Mouse (Mus musculus) right cerebral cortex, postnatal 25 days (tissue): ENCODE data around the gene Olfr110.
"Not testable (repeated sequence)": the region's sequence is repeated elsewhere in the genome, so short reads cannot be mapped to it uniquely, and the experiment has no call there.

Source experiments
- DNase-seq: peaks from one replicate; pipeline ENCODE4 v3.0.0; 2022

Olfr110 gene

GRCm38 (mm10) chr17:37491930-37492518, at the start of gene Olfr110:
Olfr110 (plus strand) TSS chr17:37492468.
- no peak for DNase-seq

DNA sequence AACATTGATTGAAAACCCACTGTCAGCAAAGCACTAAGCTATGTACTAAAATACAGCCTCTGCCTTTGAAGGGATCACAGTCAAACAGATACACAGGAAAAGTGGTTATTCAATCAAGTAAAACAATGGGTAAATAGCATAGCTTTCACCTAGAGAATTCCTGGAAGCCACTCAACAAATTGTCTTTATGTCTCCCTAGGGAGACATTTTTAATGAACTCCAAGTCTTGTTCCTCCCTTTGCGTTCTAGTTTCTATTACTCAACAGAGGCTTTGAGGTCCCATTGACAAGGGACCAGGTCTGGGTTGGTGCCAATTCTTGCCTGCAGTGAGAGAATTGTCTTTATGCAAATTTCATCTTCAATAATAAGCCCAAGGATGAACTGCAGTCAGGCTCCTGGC, 47.1 kb upstream of the Olfr110 start, which contains the start of gene Olfr108:
TSS of gene Olfr108 (plus strand) at position 301 of the 400 bp plus-strand sequence.
- no peak for DNase-seq

- DNase-seq = no peak
These were observed 33.7 kb upstream of the Olfr110 start, which contains the start of gene Olfr109 for GRCm38 (mm10) chr17:37458616-37459015. Olfr109 (plus strand) TSS chr17:37458916.

- DNase-seq = no peak
These were observed 8.8 kb upstream of the Olfr110 start, which contains the start of gene H2-M2 for GRCm38 (mm10) chr17:37483452-37483851. H2-M2 (minus strand) TSS chr17:37483552.

- no peak for DNase-seq
These were observed 15.5 kb downstream of the Olfr110 start, which contains the start of gene Olfr111 for GRCm38 (mm10) chr17:37507730-37508129. Olfr111 (plus strand) TSS chr17:37508030.

DNA sequence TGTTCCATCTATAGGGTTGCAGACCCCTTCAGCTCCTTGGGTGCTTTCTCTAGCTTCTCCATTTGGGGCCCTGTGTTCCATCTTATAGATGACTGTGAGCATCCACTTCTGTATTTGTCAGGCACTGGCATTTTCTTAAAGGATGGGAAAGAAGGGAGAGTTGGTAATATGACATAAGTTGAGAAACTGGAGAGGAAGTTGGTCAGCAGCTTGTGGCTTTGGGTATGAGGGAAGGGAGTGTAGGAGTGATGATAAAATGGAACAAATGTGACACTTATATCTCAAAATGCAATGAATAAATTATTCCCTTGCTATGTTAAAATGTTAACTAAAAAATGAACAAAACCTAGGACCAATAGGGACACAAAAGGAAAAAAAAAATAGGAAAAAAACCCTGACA, 32.3 kb downstream of the Olfr110 start:
- not testable (repeated sequence) for DNase-seq

GRCm38 (mm10) chr17:37525427-37525826, 33.2 kb downstream of the Olfr110 start:
- not testable (repeated sequence) for DNase-seq

- no peak for DNase-seq
These were observed 42.9 kb downstream of the Olfr110 start for GRCm38 (mm10) chr17:37535173-37535572.

- DNase-seq = not testable (repeated sequence)
These were observed 46.1 kb downstream of the Olfr110 start for GRCm38 (mm10) chr17:37538416-37538815.

GRCm38 (mm10) chr17:37541454-37542119, 49.3 kb downstream of the Olfr110 start:
- DNase-seq = no peak

GRCm38 (mm10) chr17:37543800-37544435, 51.6 kb downstream of the Olfr110 start:
- DNase-seq = no peak
